Mouse (Mus musculus): ENCODE measurements at regions not wholly inside any gene's neighbourhood (a gene's known extent, or its start where the extent isn't known, plus 50 kb on each side); places are given as distances from the start of the nearest gene placed in this dataset.

DNA sequence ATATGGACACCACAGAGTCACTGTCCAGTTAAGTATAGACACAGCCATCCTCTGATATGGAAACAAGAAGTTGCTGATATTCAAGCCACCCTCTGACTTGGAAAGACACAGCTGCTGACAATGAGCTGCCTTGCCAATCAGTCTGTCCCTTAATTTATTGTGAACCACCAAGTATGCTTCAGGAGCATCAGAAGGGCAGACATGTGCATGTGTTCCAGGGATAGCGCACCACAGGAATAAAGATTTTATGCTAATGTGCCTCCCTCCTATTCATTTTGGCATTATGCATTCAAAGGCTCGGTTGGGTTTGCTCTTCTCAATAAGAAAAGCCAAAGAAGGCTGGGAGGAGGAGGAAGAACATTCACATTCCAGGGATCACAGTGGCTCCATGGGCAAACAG lies 120.0 kb upstream of the Tmtc1 start:
- TF ChIP-seq CTCF (IDR thresholded peaks at IDR 0.05; ENCODE audit: extremely low read depth, insufficient read length, insufficient replicate concordance, low read depth, low read length) (no peak), POLR2A (IDR thresholded peaks at IDR 0.05; ENCODE audit: low read depth, low read length) (no peak)

All from small intestine, adult 2 months (tissue).